Mouse (Mus musculus) neural tube, embryonic 13.5 days (tissue): ENCODE measurements at regions not wholly inside any gene's neighbourhood (a gene's known extent, or its start where the extent isn't known, plus 50 kb on each side); places are given as distances from the start of the nearest gene placed in this dataset.
A peak's percentile ranks its signal among the peaks of the same experiment; 100 is the strongest.

Experiments
- ATAC-seq: fragments of 200-750 bp; cut with Nextera tagmentation; 2 replicates; pipeline ENCODE4 v1.8.0; 2017; ENCODE audit warnings: low read depth, mild to moderate bottlenecking, moderate TSS enrichment, moderate library complexity
- H3K27ac ChIP-seq: fragments of 300-500 bp; sonication (generic); replicated peaks from 2 replicates; pipeline ENCODE4 v1.5.1; 2015; ENCODE audit warnings: moderate library complexity, mild to moderate bottlenecking, inconsistent platforms
- H3K27me3 ChIP-seq: fragments of 300-500 bp; sonication (generic); 2 replicates; pipeline ENCODE4 v1.6.1; 2015; ENCODE audit warnings: mild to moderate bottlenecking, inconsistent platforms
- H3K36me3 ChIP-seq: fragments of 300-500 bp; sonication (generic); 2 replicates; pipeline ENCODE4 v1.6.1; 2015; ENCODE audit warnings: mild to moderate bottlenecking, inconsistent platforms
- H3K4me1 ChIP-seq: fragments of 300-500 bp; sonication (generic); replicated peaks from 2 replicates; pipeline ENCODE4 v1.6.1; 2015; ENCODE audit warnings: inconsistent platforms
- H3K4me2 ChIP-seq: fragments of 300-500 bp; sonication (generic); 2 replicates; pipeline ENCODE4 v1.6.1; 2015; ENCODE audit warnings: inconsistent platforms, mild to moderate bottlenecking, moderate library complexity
- H3K4me3 ChIP-seq: fragments of 300-500 bp; sonication (generic); 2 replicates; pipeline ENCODE4 v1.5.1; 2015; ENCODE audit warnings: mild to moderate bottlenecking, inconsistent platforms
- H3K9ac ChIP-seq: fragments of 300-500 bp; sonication (generic); 2 replicates; pipeline ENCODE4 v1.6.1; 2015; ENCODE audit warnings: moderate library complexity, mild to moderate bottlenecking, inconsistent platforms
- H3K9me3 ChIP-seq: fragments of 300-500 bp; sonication (generic); 2 replicates; pipeline ENCODE4 v1.6.1; 2016; ENCODE audit warnings: inconsistent platforms
- WGBS: fragments of 180-500 bp; shearing (Covaris S2); methylation state at CpG from one replicate; pipeline ENCODE4 v1.1.7; 2015; 5-methylcytosine and 5-hydroxymethylcytosine counted together

DNA sequence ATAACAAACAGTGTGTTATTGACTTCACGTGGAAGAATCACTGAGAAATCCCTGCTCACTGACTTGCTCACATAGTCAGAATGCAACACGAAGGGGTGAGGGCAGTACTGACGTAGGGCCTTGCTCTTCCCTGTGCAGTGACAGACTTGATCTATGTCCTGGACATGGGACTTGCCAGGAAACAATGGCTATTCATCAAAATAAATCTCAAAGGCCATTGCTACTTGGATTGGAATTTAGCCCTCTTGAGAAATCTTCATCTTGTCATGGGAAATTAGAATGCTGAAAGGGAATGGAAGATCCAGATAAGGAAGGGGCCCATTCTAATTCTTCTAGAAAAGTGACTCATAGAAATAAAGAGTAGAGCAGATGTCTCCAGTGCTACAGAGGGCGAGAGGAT, 158.0 kb upstream of the Sstr4 start:
- Histone ChIP-seq H3K4me3 (no peak overlapping the region), H3K36me3 (no peaks in the 10 kb centered on the region), H3K27ac (no peak overlapping the region), H3K9me3 (no peaks in the 10 kb centered on the region), H3K9ac (no peak overlapping the region), H3K4me1 (no peaks in the 10 kb centered on the region), H3K4me2 (no peak overlapping the region), H3K27me3 (no peaks in the 10 kb centered on the region)
- 69% methylated on average over 4 of the region's 4 CpGs for WGBS
- no peak for ATAC-seq

DNA sequence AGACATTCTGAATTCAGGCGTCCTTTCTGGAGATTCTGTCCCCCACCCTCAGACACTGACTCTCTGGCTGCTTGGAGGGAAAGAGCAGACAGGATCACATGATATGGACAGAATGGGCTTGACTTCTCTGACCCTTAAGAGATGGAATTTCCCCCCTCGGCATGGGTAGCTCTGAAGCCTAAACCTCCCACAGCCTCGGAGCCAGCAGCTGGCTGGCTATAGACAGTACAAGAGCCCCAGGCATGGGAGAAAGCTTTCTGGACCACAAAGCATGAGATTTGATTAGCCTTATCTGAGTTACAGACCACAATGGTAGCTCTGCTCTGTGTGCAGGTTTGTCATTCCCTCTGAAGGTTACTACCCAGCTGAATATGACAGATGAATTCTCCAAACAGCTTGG, 156.1 kb upstream of the Sstr4 start:
- no peaks in the 10 kb centered on the region for H3K9me3 ChIP-seq
- ATAC-seq = no peak
- WGBS = 53% methylated on average over 3 of the region's 3 CpGs

DNA sequence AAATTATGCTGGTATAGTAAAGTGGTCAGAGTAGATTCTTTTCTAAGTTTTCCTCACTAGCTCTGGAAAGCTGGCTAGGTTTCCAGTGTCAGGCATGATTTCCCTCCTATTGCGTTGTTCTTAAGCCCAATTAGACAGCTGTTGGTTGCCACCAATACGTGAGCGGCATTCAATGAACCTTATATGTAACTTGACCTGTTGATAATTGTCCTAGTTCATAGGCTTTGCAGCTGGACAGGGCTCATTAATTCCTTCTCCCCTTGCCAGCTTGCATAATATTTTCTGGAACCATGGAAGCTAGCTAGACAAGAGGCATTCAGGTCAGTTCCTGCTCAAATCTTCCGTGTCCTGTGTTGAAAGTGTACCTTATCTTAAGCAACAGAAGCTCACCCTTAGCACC, 152.9 kb upstream of the Sstr4 start:
- no peak for ATAC-seq
- Histone ChIP-seq H3K4me1 (no peaks in the 10 kb centered on the region), H3K27ac (no peak overlapping the region), H3K36me3 (no peaks in the 10 kb centered on the region), H3K9me3 (no peaks in the 10 kb centered on the region), H3K4me2 (no peak overlapping the region), H3K9ac (no peak overlapping the region), H3K4me3 (no peak overlapping the region), H3K27me3 (no peaks in the 10 kb centered on the region)
- WGBS = 80% methylated on average over 4 of the region's 4 CpGs

More for the DNA sequence above, 156.1 kb upstream of the Sstr4 start:
- Histone ChIP-seq H3K27ac (no peak overlapping the region), H3K27me3 (no peaks in the 10 kb centered on the region), H3K4me3 (no peak overlapping the region), H3K4me2 (no peak overlapping the region), H3K9ac (no peak overlapping the region), H3K36me3 (no peaks in the 10 kb centered on the region), H3K4me1 (no peaks in the 10 kb centered on the region)

DNA sequence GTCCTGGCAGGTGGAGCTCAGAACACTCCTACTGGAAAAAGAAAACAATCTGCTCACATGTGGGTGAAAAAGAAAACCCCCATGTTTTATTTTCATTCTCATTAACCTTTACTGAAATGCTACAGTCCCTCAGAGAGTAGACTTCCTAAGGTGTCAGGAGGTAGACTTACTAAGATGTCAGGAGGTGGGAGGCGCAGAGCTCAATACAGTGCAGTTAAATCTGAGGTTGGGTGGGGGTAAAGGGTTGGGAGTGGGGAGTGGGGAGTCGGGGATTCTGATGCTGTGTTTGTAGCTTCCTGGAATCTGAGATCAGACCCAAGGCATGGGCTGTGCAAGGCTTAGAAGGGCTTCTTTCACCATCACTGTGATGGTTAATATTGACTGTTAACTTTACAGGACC, 149.6 kb upstream of the Sstr4 start:
- H3K27me3 ChIP-seq = no peaks in the 10 kb centered on the region
- H3K36me3 ChIP-seq = no peaks in the 10 kb centered on the region
- H3K4me2 ChIP-seq = no peak overlapping the region
- no peak overlapping the region for H3K27ac ChIP-seq
- H3K4me1 ChIP-seq = no peaks in the 10 kb centered on the region
- 83% methylated on average over 2 of the region's 2 CpGs for WGBS
- H3K9ac ChIP-seq = no peak overlapping the region
- no peak for ATAC-seq
- H3K9me3 ChIP-seq = no peaks in the 10 kb centered on the region
- no peak overlapping the region for H3K4me3 ChIP-seq

DNA sequence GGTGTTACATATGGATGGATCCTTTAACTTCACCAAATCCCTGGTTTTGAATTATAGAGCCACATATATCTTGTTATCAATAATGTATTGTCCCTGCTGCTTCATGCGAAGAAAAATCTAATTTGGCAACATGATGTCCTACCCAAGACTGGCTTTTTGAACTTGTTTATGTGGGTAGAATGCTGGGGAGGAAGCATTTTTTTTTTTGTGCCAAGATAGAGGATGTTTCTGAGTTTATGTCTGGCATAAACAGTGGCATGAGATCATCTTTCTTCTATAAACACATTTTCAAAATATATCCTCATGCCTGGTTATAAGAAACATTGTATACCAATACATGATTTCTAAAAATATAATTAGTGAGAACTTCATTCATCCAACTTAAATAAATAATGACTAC, 144.2 kb upstream of the Sstr4 start:
- H3K27ac ChIP-seq = no peak overlapping the region

DNA sequence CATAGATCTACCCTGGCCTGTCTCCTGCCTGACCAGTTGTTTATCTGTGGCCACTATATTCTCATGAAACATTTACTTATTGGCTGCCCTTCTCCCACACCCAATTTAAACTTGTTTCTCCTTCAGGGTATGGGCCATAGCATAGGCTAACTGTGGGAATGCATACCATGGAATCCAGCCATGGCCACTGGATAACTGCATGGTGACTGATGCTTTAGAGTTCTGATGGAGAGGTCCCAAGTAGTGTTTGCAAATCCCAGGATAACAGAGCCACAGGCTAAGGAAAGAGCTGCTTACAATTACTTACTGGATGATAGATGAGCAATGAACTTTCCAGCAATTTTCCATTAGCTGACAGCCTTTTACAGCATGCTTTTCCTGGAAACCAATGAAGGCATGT, 139.5 kb upstream of the Sstr4 start:
- H3K9me3 ChIP-seq = no peaks in the 10 kb centered on the region
- H3K9ac ChIP-seq = no peak overlapping the region
- no peaks in the 10 kb centered on the region for H3K36me3 ChIP-seq
- H3K4me1 ChIP-seq = no peaks in the 10 kb centered on the region
- H3K4me3 ChIP-seq = no peak overlapping the region
- H3K4me2 ChIP-seq = no peak overlapping the region
- ATAC-seq = no peak
- no peaks in the 10 kb centered on the region for H3K27me3 ChIP-seq
- H3K27ac ChIP-seq = no peak overlapping the region

More for the DNA sequence above, 144.2 kb upstream of the Sstr4 start:
- 93% methylated on average over 1 of the region's 1 CpGs for WGBS
- H3K27me3 ChIP-seq = no peaks in the 10 kb centered on the region
- no peak overlapping the region for H3K4me3 ChIP-seq
- ATAC-seq = no peak
- H3K9ac ChIP-seq = no peak overlapping the region
- H3K9me3 ChIP-seq = no peaks in the 10 kb centered on the region
- H3K36me3 ChIP-seq = no peaks in the 10 kb centered on the region
- H3K4me2 ChIP-seq = no peak overlapping the region
- no peaks in the 10 kb centered on the region for H3K4me1 ChIP-seq

DNA sequence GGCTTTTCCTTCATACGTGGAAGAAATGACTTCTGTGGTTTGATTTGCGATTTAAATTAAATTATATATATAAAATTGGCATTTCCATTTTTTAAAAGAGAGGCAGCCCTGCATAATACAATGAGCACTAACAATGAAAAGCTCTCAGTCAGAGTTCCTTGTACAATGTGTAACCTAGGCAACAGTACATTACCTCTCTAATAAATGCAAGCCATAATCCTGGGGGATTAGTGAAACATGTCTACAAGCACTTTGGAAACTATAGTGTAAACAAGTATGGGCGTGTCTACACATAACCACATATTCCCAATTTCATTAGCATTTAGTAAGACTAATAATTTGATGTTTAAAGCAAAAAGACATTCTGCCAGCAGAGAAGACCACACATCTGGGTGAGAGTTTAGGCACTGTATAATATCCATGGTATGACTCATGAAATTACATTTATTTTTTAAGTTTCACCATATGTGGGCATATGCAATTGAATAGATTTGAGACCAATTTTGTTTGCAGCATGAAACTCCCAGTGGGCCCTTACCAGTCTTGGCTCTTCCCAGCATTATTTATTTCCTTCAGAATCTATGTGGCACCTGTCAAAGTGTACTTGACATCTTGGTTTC, 130.9 kb upstream of the Sstr4 start:
- H3K27ac ChIP-seq = no peak overlapping the region
- no peak for ATAC-seq
- no peak overlapping the region for H3K4me3 ChIP-seq
- H3K27me3 ChIP-seq = no peaks in the 10 kb centered on the region
- H3K36me3 ChIP-seq = no peaks in the 10 kb centered on the region
- WGBS = 77% methylated on average over 3 of the region's 3 CpGs
- no peak overlapping the region for H3K4me2 ChIP-seq
- H3K9me3 ChIP-seq = no peaks in the 10 kb centered on the region
- no peaks in the 10 kb centered on the region for H3K4me1 ChIP-seq
- no peak overlapping the region for H3K9ac ChIP-seq

DNA sequence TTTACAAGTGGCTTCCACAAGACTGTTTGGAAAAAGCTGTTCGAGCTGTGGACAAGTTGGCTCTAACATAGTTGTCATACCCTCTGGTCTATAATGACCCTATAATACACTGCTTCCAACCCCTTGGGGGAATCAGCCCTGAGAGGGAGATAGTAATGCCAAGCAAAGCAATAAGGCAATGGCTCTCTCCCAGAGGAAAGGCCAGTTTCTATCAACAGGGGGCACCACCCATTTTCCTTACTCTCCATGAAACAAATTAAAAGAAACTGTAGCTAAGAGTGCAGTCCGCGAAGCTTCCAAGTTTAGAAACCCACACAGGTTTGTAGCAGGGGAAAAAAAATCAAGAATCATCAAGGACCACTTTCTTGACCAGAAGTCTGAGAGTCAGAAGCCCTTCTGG, 115.9 kb upstream of the Sstr4 start:
- Histone ChIP-seq H3K27ac (no peak overlapping the region), H3K9me3 (no peaks in the 10 kb centered on the region), H3K4me3 (no peak overlapping the region), H3K9ac (no peak overlapping the region), H3K27me3 (no peaks in the 10 kb centered on the region), H3K4me1 (no peaks in the 10 kb centered on the region), H3K4me2 (no peak overlapping the region), H3K36me3 (no peaks in the 10 kb centered on the region)
- no peak for ATAC-seq
- 92% methylated on average over 3 of the region's 3 CpGs for WGBS

DNA sequence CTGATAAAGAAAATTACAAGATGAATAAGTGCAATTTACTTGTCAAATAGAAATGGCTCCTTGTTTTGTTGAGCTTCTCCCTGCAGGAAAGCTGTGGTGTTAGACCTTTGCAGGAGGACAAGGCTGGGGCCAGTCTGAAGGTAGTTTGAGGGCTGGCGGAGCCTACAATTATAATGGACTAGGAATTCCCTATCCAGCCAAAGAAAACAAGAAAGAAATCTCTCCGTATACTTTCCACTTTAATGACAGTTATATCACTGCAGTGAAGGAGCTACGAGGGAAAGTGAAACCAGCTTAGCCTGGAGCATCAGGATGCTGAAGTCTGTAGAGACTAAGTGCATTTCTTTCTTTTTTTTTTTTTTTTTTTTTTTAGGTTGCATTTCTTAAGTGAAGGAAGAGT, 104.8 kb upstream of the Sstr4 start:
- Histone ChIP-seq H3K27ac (no peak overlapping the region), H3K9ac (no peak overlapping the region), H3K27me3 (no peaks in the 10 kb centered on the region), H3K9me3 (no peaks in the 10 kb centered on the region), H3K4me1 (no peaks in the 10 kb centered on the region), H3K36me3 (no peaks in the 10 kb centered on the region), H3K4me3 (no peak overlapping the region), H3K4me2 (no peak overlapping the region)
- no peak for ATAC-seq
- whole genome bisulfite sequencing = 75% methylated on average over 3 of the region's 3 CpGs

DNA sequence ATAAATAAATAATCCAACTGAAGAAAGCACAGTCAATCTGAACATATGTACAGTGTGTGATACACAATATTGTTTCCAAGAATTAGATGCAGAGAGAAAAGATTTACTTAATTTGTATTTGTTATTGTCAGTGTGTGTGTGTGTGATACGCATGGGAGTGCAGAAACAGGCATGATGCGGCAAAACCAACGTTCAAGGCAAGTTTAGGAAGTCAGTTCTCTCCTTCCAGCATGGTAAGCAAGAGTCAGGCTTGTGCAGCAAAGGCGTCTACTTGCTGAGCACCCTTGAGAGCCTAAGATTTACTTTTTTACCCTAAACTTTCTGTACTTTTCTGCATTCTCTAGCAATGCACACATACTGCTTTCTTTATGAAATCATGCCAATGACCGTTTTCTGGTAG, 102.7 kb upstream of the Sstr4 start:
- Histone ChIP-seq H3K36me3 (no peaks in the 10 kb centered on the region), H3K27ac (no peak overlapping the region), H3K27me3 (no peaks in the 10 kb centered on the region), H3K4me3 (no peak overlapping the region), H3K9me3 (no peaks in the 10 kb centered on the region), H3K4me2 (no peak overlapping the region), H3K4me1 (no peaks in the 10 kb centered on the region), H3K9ac (no peak overlapping the region)
- 88% methylated on average over 5 of the region's 5 CpGs for WGBS
- ATAC-seq = no peak

DNA sequence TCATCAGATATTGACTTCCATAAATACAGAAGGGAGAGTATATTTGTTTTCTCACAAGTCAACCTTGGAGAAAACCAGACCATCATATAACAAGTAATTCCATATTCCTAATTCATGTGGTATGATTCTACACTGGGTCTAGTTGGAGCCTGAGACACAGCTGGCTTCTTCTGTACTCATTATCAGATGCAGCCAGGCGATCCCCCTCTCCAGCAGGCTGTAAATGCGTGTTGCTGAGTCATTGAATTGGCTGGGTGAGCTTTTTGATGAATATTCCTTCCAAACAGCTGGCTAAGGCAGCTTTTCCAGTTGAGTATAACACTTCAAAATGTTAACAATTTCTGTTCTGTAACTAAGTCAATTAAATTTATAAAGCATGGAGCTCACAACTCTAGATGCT, 102.2 kb upstream of the Sstr4 start:
- H3K4me2 ChIP-seq = no peak overlapping the region
- H3K27me3 ChIP-seq = no peaks in the 10 kb centered on the region
- H3K36me3 ChIP-seq = no peaks in the 10 kb centered on the region
- H3K4me1 ChIP-seq = no peaks in the 10 kb centered on the region
- WGBS = 59% methylated on average over 2 of the region's 2 CpGs
- ATAC-seq = peak; percentile 74; the same call in 1 of the 2 replicates
- no peak overlapping the region for H3K27ac ChIP-seq
- no peak overlapping the region for H3K9ac ChIP-seq
- H3K9me3 ChIP-seq = no peaks in the 10 kb centered on the region
- no peak overlapping the region for H3K4me3 ChIP-seq

DNA sequence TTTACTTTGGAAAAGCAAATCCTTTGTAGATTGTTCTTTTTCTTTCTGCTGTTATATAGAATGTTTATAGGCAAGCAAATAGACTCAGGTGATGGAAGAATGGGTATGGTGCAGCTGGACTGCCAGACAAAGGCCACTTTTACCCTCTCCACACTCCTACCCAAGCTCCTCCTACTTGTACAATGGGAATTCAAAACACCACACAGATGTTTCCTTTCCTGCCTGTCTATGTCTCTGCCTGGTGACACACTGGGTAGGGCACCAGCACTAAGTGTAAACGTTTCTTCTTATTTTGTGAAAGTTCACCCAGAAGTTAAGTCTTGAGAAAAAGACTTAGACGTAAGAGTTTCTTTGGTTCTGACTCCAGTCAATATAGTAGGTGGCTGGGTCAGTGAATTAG, 94.3 kb upstream of the Sstr4 start:
- WGBS = 74% methylated on average over 2 of the region's 2 CpGs
- H3K27ac ChIP-seq = no peak overlapping the region
- no peak overlapping the region for H3K4me3 ChIP-seq
- no peaks in the 10 kb centered on the region for H3K27me3 ChIP-seq
- H3K9me3 ChIP-seq = no peaks in the 10 kb centered on the region
- H3K36me3 ChIP-seq = no peaks in the 10 kb centered on the region
- no peaks in the 10 kb centered on the region for H3K4me1 ChIP-seq
- no peak for ATAC-seq
- no peak overlapping the region for H3K9ac ChIP-seq
- no peak overlapping the region for H3K4me2 ChIP-seq

DNA sequence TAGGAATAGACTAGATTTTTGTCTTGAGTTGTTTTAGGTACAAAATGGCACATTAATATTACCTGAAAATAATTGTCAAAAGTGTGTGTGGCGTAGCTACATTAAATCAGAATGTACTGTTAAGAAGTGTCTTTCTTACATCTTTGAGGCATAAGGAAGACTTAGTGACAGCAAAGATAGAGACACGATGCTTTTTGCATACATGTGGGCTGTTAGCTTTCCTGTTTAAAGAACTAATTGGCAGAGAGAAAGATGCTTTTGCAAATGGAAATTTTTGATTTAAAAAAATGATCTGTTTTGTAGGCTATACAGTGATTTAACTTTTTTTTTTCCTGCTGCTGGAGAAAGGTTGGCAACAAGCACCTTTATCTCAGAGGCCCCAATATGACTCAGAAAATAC, 82.9 kb upstream of the Sstr4 start:
- H3K9ac ChIP-seq = no peak overlapping the region
- no peak overlapping the region for H3K27ac ChIP-seq
- H3K4me1 ChIP-seq = no peaks in the 10 kb centered on the region
- 93% methylated on average over 2 of the region's 2 CpGs for WGBS
- H3K4me3 ChIP-seq = no peak overlapping the region
- H3K27me3 ChIP-seq = no peaks in the 10 kb centered on the region
- H3K9me3 ChIP-seq = no peaks in the 10 kb centered on the region
- H3K4me2 ChIP-seq = no peak overlapping the region
- no peak for ATAC-seq
- H3K36me3 ChIP-seq = no peaks in the 10 kb centered on the region
